Comparison of ENCODE assay signal across 8 mouse cellular contexts in the genomic region with DNA sequence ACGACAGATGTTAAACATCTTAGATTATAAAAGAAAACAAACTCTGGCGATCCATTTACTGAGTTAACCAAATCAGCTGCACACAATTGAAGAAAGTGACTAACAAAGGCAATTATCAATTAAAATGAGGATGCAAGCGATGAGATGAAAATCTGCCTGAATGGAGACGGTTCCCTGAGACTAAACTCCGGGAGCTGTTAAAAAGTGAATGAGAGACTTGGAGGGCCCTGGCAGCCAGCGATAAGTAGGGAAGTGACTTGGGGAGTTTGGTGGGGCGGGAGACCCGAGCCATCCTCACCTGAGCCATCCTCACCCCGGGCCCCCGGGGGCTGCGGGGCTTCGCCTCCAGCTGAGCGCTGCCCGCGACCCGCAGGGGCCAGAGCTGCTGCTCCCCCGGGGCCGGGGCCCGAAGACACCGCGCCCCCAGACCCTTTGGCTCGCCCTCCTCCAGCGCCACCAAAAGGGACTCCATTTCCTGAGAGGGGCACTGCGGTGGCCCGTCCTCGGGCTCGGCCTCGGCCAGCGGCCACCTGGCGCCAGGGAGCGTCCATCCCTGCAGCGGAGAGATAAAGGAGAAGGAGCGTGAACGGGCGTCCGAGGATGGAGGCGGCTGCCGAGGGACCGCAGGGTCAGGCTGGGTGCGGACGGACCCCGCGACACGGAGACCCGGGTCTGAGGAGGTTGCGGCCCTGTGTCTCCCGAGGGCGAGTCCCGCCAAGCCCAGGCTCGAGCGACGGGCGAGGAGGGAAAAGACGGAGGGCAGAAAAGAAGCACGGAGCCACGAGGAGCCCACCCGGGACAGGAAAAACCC. TPM values are rescaled to one million over a fixed set of nuclear protein-coding genes. Genes with fewer than 3 reads are reported as not detected.
DNase-seq lines count a peak whose midpoint lies in the region; ATAC-seq lines count a peak whose summit lies in the region.

No protein-coding gene starts in this region.

- H3K9me3 ChIP-seq in kidney, embryonic 15.5 days (replicated peaks), result no peaks in the 10 kb centered on the region
- no peaks in the 10 kb centered on the region for H3K9me3 ChIP-seq in embryonic facial prominence, embryonic 13.5 days
- H3K9me3 ChIP-seq in heart, embryonic 15.5 days (replicated peaks), result no peaks in the 10 kb centered on the region
- no peaks in the 10 kb centered on the region for H3K9me3 ChIP-seq in neural tube, embryonic 13.5 days

- peaks cover 16% of the 10 kb centered on the region for H3K36me3 ChIP-seq in kidney, embryonic 15.5 days
- peaks cover 9% of the 10 kb centered on the region for H3K36me3 ChIP-seq in embryonic facial prominence, embryonic 13.5 days
- peaks cover 5% of the 10 kb centered on the region; the same call in 1 of the 2 replicates for H3K36me3 ChIP-seq in heart, embryonic 15.5 days
- peaks cover 9% of the 10 kb centered on the region for H3K36me3 ChIP-seq in neural tube, embryonic 13.5 days

- no peak for DNase-seq in kidney, postnatal 14 days
- DNase-seq in NIH3T3 (ENCODE audit: low read depth) (peak; percentile 25), liver (peak; percentile 72)
- DNase-seq in yolk sac, embryonic 10.5 days (ENCODE audit: low spot score), result no peak

- H3K4me2 ChIP-seq in kidney, embryonic 15.5 days, result peak overlapping the region; percentile 90
- peak overlapping the region; percentile 77 for H3K4me2 ChIP-seq in embryonic facial prominence, embryonic 13.5 days
- H3K4me2 ChIP-seq in heart, embryonic 15.5 days, result peak overlapping the region; percentile 90
- H3K4me2 ChIP-seq in neural tube, embryonic 13.5 days, result peak overlapping the region; percentile 91

- peak overlapping the region; percentile 89 for H3K9ac ChIP-seq in kidney, embryonic 15.5 days
- peak overlapping the region; percentile 82 for H3K9ac ChIP-seq in embryonic facial prominence, embryonic 13.5 days
- peak overlapping the region; percentile 92 for H3K9ac ChIP-seq in heart, embryonic 15.5 days
- peak overlapping the region; percentile 91 for H3K9ac ChIP-seq in neural tube, embryonic 13.5 days

- WGBS in kidney, embryonic 15.5 days, result under 1% methylated on average over 57 of the region's 57 CpGs
- under 1% methylated on average over 52 of the region's 57 CpGs for WGBS in embryonic facial prominence, embryonic 13.5 days
- 1% methylated on average over 57 of the region's 57 CpGs for WGBS in heart, embryonic 15.5 days
- under 1% methylated on average over 57 of the region's 57 CpGs for WGBS in neural tube, embryonic 13.5 days

- H3K27ac ChIP-seq in kidney, embryonic 15.5 days, result peak overlapping the region; percentile 81
- peak overlapping the region; percentile 71; the same call in 1 of the 2 replicates for H3K27ac ChIP-seq in embryonic facial prominence, embryonic 13.5 days
- peak overlapping the region; percentile 65 for H3K27ac ChIP-seq in heart, embryonic 15.5 days
- H3K27ac ChIP-seq in neural tube, embryonic 13.5 days (replicated peaks), result peak overlapping the region; percentile 74

- peaks cover 11% of the 10 kb centered on the region; the same call in 1 of the 2 replicates for H3K4me1 ChIP-seq in kidney, embryonic 15.5 days
- peaks cover 5% of the 10 kb centered on the region; the same call in 1 of the 2 replicates for H3K4me1 ChIP-seq in embryonic facial prominence, embryonic 13.5 days
- peaks cover 8% of the 10 kb centered on the region for H3K4me1 ChIP-seq in heart, embryonic 15.5 days (replicated peaks)
- H3K4me1 ChIP-seq in neural tube, embryonic 13.5 days (replicated peaks), result peaks cover 13% of the 10 kb centered on the region

- peak; percentile 76 for ATAC-seq in kidney, embryonic 15.5 days (replicated peaks; ENCODE audit: low FRiP score)
- ATAC-seq in embryonic facial prominence, embryonic 13.5 days (ENCODE audit: insufficient number of reproducible peaks, insufficient read depth, low FRiP score, low TSS enrichment, low read depth), result peak; percentile 60
- ATAC-seq in heart, embryonic 15.5 days (replicated peaks; ENCODE audit: insufficient number of reproducible peaks, insufficient read depth, low FRiP score, low read depth), result peak; percentile 59
- peak; percentile 86 for ATAC-seq in neural tube, embryonic 13.5 days (ENCODE audit: low read depth)

- peak overlapping the region; percentile 80 for H3K4me3 ChIP-seq in kidney, embryonic 15.5 days (replicated peaks)
- H3K4me3 ChIP-seq in embryonic facial prominence, embryonic 13.5 days, result peak overlapping the region; percentile 87
- H3K4me3 ChIP-seq in heart, embryonic 15.5 days, result peak overlapping the region; percentile 89
- peak overlapping the region; percentile 96 for H3K4me3 ChIP-seq in neural tube, embryonic 13.5 days

- no peaks in the 10 kb centered on the region for H3K27me3 ChIP-seq in kidney, embryonic 15.5 days
- no peaks in the 10 kb centered on the region for H3K27me3 ChIP-seq in embryonic facial prominence, embryonic 13.5 days
- no peaks in the 10 kb centered on the region for H3K27me3 ChIP-seq in heart, embryonic 15.5 days
- no peaks in the 10 kb centered on the region for H3K27me3 ChIP-seq in neural tube, embryonic 13.5 days

RNA-seq across cellular contexts. Expression of gene Nfxl1, which starts 0.6 kb away (rescaled TPM):
- 18.4 and 18.6 TPM in 2 replicates for polyA plus RNA-seq in kidney, embryonic 15.5 days (2015; fragmentation: Nextera tagmentation; extraction: Ambion mirVana)
- polyA plus RNA-seq in embryonic facial prominence, embryonic 13.5 days (2015; fragmentation: Nextera tagmentation; extraction: Ambion mirVana), result 20.0 and 20.9 TPM in 2 replicates
- polyA plus RNA-seq in heart, embryonic 15.5 days (2015; fragmentation: Nextera tagmentation; extraction: Ambion mirVana), result 8.3 and 9.7 TPM in 2 replicates
- 13.7 and 15.2 TPM in 2 replicates for polyA plus RNA-seq in neural tube, embryonic 13.5 days (2015; fragmentation: Nextera tagmentation; extraction: Ambion mirVana)

RNA-seq across cellular contexts. Expression of gene Zar1, which starts 22.1 kb away (rescaled TPM):
- 0.39 and 0.46 TPM in 2 replicates for polyA plus RNA-seq in kidney, embryonic 15.5 days (2015; fragmentation: Nextera tagmentation; extraction: Ambion mirVana)
- 1.6 and 3.0 TPM in 2 replicates for polyA plus RNA-seq in embryonic facial prominence, embryonic 13.5 days (2015; fragmentation: Nextera tagmentation; extraction: Ambion mirVana)
- polyA plus RNA-seq in heart, embryonic 15.5 days (2015; fragmentation: Nextera tagmentation; extraction: Ambion mirVana), result 0.09 and 0.14 TPM in 2 replicates
- 3.8 and 5.9 TPM in 2 replicates for polyA plus RNA-seq in neural tube, embryonic 13.5 days (2015; fragmentation: Nextera tagmentation; extraction: Ambion mirVana)

RNA-seq across cellular contexts. Expression of gene Gm5868, which starts 28.4 kb away (rescaled TPM):
- 0.23 and 0.58 TPM in 2 replicates for polyA plus RNA-seq in kidney, embryonic 15.5 days (2015; fragmentation: Nextera tagmentation; extraction: Ambion mirVana)
- 0.72 and 0.98 TPM in 2 replicates for polyA plus RNA-seq in embryonic facial prominence, embryonic 13.5 days (2015; fragmentation: Nextera tagmentation; extraction: Ambion mirVana)
- polyA plus RNA-seq in heart, embryonic 15.5 days (2015; fragmentation: Nextera tagmentation; extraction: Ambion mirVana), result 0.10 and 0.15 TPM in 2 replicates
- 10.5 and 10.8 TPM in 2 replicates for polyA plus RNA-seq in neural tube, embryonic 13.5 days (2015; fragmentation: Nextera tagmentation; extraction: Ambion mirVana)

RNA-seq across cellular contexts. Expression of gene Corin, which starts 54.6 kb away (rescaled TPM):
- 5.4 and 6.0 TPM in 2 replicates for polyA plus RNA-seq in kidney, embryonic 15.5 days (2015; fragmentation: Nextera tagmentation; extraction: Ambion mirVana)
- polyA plus RNA-seq in embryonic facial prominence, embryonic 13.5 days (2015; fragmentation: Nextera tagmentation; extraction: Ambion mirVana), result 2.4 and 2.6 TPM in 2 replicates
- polyA plus RNA-seq in heart, embryonic 15.5 days (2015; fragmentation: Nextera tagmentation; extraction: Ambion mirVana), result 38.6 and 39.2 TPM in 2 replicates
- 1.9 and 2.0 TPM in 2 replicates for polyA plus RNA-seq in neural tube, embryonic 13.5 days (2015; fragmentation: Nextera tagmentation; extraction: Ambion mirVana)

Comparison
In these comparisons a context has a peak if more than half of its experiments do, and no peak if none do; other contexts are left out.
1. DNase-seq: peak in NIH3T3 (single experiment) and liver (single experiment); none in kidney, postnatal 14 days (single experiment) and yolk sac, embryonic 10.5 days (single experiment).
2. Peak in every context shown above with its lines, with median percentiles within 50 percentile points of each other: ATAC-seq, H3K27ac ChIP-seq, H3K4me2 ChIP-seq, H3K4me3 ChIP-seq and H3K9ac ChIP-seq.